Mouse (Mus musculus): ENCODE results near the gene Col17a1.

The Col17a1 gene

GRCm38 (mm10) chr19:47691994-47692393, at the start of gene Col17a1:
Gene Col17a1 (minus strand): TSS chr19:47692094.
- DNase-seq (ENCODE audit: low spot score): no peak

GRCm38 (mm10) chr19:47731931-47732330, 40.0 kb upstream of the Col17a1 start:
- DNase-seq (ENCODE audit: low spot score): peak; percentile 31

- DNase-seq (ENCODE audit: low spot score): peak; percentile 99
These were observed 39.4 kb upstream of the Col17a1 start, which contains the start of gene Sfr1 for GRCm38 (mm10) chr19:47731071-47731881. Gene Sfr1 (plus strand): TSS chr19:47731682.

- peak; percentile 68 for DNase-seq (ENCODE audit: low spot score)
These were observed 38.8 kb upstream of the Col17a1 start for GRCm38 (mm10) chr19:47730691-47731070.

GRCm38 (mm10) chr19:47725643-47726140, 33.8 kb upstream of the Col17a1 start:
- DNase-seq (ENCODE audit: low spot score): no peak

GRCm38 (mm10) chr19:47724903-47725302, 33.0 kb upstream of the Col17a1 start:
- no peak for DNase-seq (ENCODE audit: low spot score)

- peak; percentile 61 for DNase-seq (ENCODE audit: low spot score)
These were observed 30.6 kb upstream of the Col17a1 start for GRCm38 (mm10) chr19:47722471-47722870.

GRCm38 (mm10) chr19:47719147-47719546, 27.3 kb upstream of the Col17a1 start:
- no peak for DNase-seq (ENCODE audit: low spot score)

GRCm38 (mm10) chr19:47716144-47716543, 24.2 kb upstream of the Col17a1 start:
- no peak for DNase-seq (ENCODE audit: low spot score)

GRCm38 (mm10) chr19:47713457-47713856, 21.6 kb upstream of the Col17a1 start:
- DNase-seq (ENCODE audit: low spot score): no peak

- no peak for DNase-seq (ENCODE audit: low spot score)
These were observed 18.5 kb upstream of the Col17a1 start for GRCm38 (mm10) chr19:47710376-47710775.

GRCm38 (mm10) chr19:47705772-47706309, 13.9 kb upstream of the Col17a1 start:
- DNase-seq (ENCODE audit: low spot score): no peak

GRCm38 (mm10) chr19:47705080-47705771, 13.3 kb upstream of the Col17a1 start:
- DNase-seq (ENCODE audit: low spot score): no peak

- no peak for DNase-seq (ENCODE audit: low spot score)
These were observed 8.6 kb upstream of the Col17a1 start for GRCm38 (mm10) chr19:47700509-47700908.

GRCm38 (mm10) chr19:47699743-47700142, 7.8 kb upstream of the Col17a1 start:
- DNase-seq (ENCODE audit: low spot score): peak; percentile 42

GRCm38 (mm10) chr19:47698266-47698665, 6.4 kb upstream of the Col17a1 start:
- no peak for DNase-seq (ENCODE audit: low spot score)

GRCm38 (mm10) chr19:47697067-47697466, 5.2 kb upstream of the Col17a1 start:
- DNase-seq (ENCODE audit: low spot score): no peak

GRCm38 (mm10) chr19:47696411-47696810, 4.5 kb upstream of the Col17a1 start:
- no peak for DNase-seq (ENCODE audit: low spot score)

- DNase-seq (ENCODE audit: low spot score): no peak
These were observed 3.8 kb upstream of the Col17a1 start for GRCm38 (mm10) chr19:47695725-47696124.

GRCm38 (mm10) chr19:47689592-47689991, 2.3 kb downstream of the Col17a1 start:
- no peak for DNase-seq (ENCODE audit: low spot score)

- DNase-seq (ENCODE audit: low spot score): no peak
These were observed 13.2 kb downstream of the Col17a1 start for GRCm38 (mm10) chr19:47678675-47679074.

- no peak for DNase-seq (ENCODE audit: low spot score)
These were observed 17.5 kb downstream of the Col17a1 start for GRCm38 (mm10) chr19:47674419-47674818.

GRCm38 (mm10) chr19:47668399-47668798, 23.5 kb downstream of the Col17a1 start:
- DNase-seq (ENCODE audit: low spot score): no peak
